Mouse (Mus musculus) C2C12 (cell line): ENCODE measurements around the gene Serinc5. TPM values are rescaled to one million over a fixed set of nuclear protein-coding genes. Genes with fewer than 3 reads are reported as not detected.

Experiments
- H3K27me3 ChIP-seq: one replicate; pipeline ENCODE4 v1.6.1; 2011; ENCODE audit not compliant: control insufficient read depth, insufficient read depth, insufficient read length
- H3K36me3 ChIP-seq: one replicate; pipeline ENCODE4 v1.6.1; 2011; ENCODE audit not compliant: control insufficient read depth, insufficient read depth
- H3K4me3 ChIP-seq: one replicate; pipeline ENCODE4 v1.5.1; 2011; ENCODE audit warnings: mild to moderate bottlenecking, control low read depth; ENCODE audit not compliant: poor library complexity, insufficient read depth, severe bottlenecking
- H3K79me2 ChIP-seq: one replicate; pipeline ENCODE4 v1.6.1; 2011; ENCODE audit not compliant: control insufficient read depth, insufficient read depth
- H3K79me3 ChIP-seq: one replicate; pipeline ENCODE4 v1.6.1; 2011; ENCODE audit warnings: low read depth, control low read depth
- H3ac ChIP-seq: one replicate; pipeline ENCODE3; 2011; ENCODE audit warnings: low read depth; ENCODE audit not compliant: control insufficient read depth, insufficient read length
- CEBPB ChIP-seq: IDR thresholded peaks from one replicate; pipeline ENCODE4 v1.6.1; 2011; ENCODE audit warnings: low read depth, mild to moderate bottlenecking, control low read depth, moderate library complexity
- CTCF ChIP-seq: IDR thresholded peaks from one replicate; pipeline ENCODE4 v1.5.1; 2011; ENCODE audit not compliant: control insufficient read depth, insufficient read depth, insufficient read length
- FOSL1 ChIP-seq: IDR thresholded peaks from one replicate; pipeline ENCODE4 v1.8.0; 2011; ENCODE audit warnings: mild to moderate bottlenecking, low read length; ENCODE audit not compliant: poor library complexity, insufficient read depth, severe bottlenecking
- MAX ChIP-seq: IDR thresholded peaks from one replicate; pipeline ENCODE4 v1.6.1; 2011; ENCODE audit warnings: mild to moderate bottlenecking, control low read depth
- MYOD1 ChIP-seq: IDR thresholded peaks from one replicate; pipeline ENCODE4 v1.6.1; 2011; ENCODE audit warnings: low read depth; ENCODE audit not compliant: control insufficient read depth, insufficient read length
- MYOG ChIP-seq: IDR thresholded peaks from one replicate; pipeline ENCODE4 v1.6.1; 2011; ENCODE audit not compliant: control insufficient read depth, insufficient read length; ENCODE audit errors: extremely low read depth
- USF1 ChIP-seq: IDR thresholded peaks from one replicate; pipeline ENCODE4 v1.6.1; 2011; ENCODE audit warnings: low read depth, mild to moderate bottlenecking, control low read depth, moderate library complexity
- polyA plus RNA-seq: library from polyadenylated mRNA; unstranded; fragments of >200 nt; fragmentation: generic; extraction: Trizol; gene quantifications from one replicate; pipeline ENCODE4 v1.2.1, GENCODE M21; 2012; ENCODE audit warnings: missing spikeins

Serinc5 gene
- polyA plus RNA-seq, 1 experiment = 2.8 TPM

GRCm38 (mm10) chr13:92729811-92730210, 118.9 kb downstream of the Serinc5 start:
- Histone ChIP-seq H3K79me2 (no peaks in the 10 kb centered on the region), H3K36me3 (no peaks in the 10 kb centered on the region), H3K4me3 (no peak overlapping the region), H3K79me3 (no peaks in the 10 kb centered on the region), H3ac (no peak overlapping the region), H3K27me3 (no peaks in the 10 kb centered on the region)
- TF ChIP-seq FOSL1 = no peak
- TF ChIP-seq CTCF = no peak
- no peak for TF ChIP-seq MYOG
- no peak for TF ChIP-seq MYOD1
- no peak for TF ChIP-seq MAX
- no peak for TF ChIP-seq CEBPB
- no peak for TF ChIP-seq USF1

DNA sequence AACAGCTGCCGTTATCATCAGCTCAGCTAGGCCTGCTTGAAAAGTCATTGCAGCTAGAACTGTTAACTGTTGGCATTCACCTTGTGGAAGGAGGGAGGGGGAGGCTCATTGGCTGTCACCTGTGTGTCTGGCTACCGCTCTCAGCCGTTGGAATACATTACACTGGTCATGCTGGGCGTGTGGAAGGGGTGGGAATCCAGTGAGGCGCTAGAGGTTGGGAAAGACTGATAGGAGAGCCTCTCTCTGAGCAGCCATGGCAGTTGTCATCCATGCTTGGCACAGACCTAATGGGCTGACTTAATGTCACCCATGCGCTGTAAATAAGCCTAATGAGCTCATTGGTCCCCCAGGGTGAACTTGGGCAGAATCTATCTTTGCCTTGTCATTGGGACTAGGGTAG, 120.9 kb downstream of the Serinc5 start:
- H3K27me3 ChIP-seq = no peaks in the 10 kb centered on the region
- TF ChIP-seq MYOG = no peak
- no peak overlapping the region for H3ac ChIP-seq
- H3K36me3 ChIP-seq = no peaks in the 10 kb centered on the region
- no peak overlapping the region for H3K4me3 ChIP-seq
- no peaks in the 10 kb centered on the region for H3K79me2 ChIP-seq
- H3K79me3 ChIP-seq = no peaks in the 10 kb centered on the region

DNA sequence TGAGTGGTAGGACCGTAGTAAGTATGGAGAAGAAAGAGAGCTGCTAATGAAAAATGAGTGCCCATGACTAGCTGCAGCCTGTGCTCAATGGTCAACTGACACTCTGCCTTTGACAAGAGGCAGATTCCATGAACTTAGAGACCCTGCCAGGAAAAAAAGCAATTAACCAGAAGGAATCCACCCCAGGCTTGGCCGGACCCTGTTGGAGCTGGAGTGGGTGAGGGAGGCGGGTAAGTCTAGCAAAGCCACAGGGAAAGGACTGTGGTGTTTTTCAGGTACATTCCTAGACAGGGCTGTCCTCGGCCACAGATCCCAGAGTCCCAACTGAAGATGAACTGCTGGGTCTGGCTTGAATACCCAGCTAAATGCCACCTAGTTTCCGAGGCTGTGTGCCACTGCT, 121.9 kb downstream of the Serinc5 start:
- no peak for TF ChIP-seq CTCF
- no peak for TF ChIP-seq MAX
- TF ChIP-seq MYOG = no peak
- TF ChIP-seq MYOD1 = no peak
- no peak for TF ChIP-seq USF1
- no peak for TF ChIP-seq FOSL1
- TF ChIP-seq CEBPB = no peak
- Histone ChIP-seq H3K27me3 (no peaks in the 10 kb centered on the region), H3K4me3 (no peak overlapping the region), H3K36me3 (no peaks in the 10 kb centered on the region), H3K79me2 (no peaks in the 10 kb centered on the region), H3ac (no peak overlapping the region), H3K79me3 (no peaks in the 10 kb centered on the region)

- H3K79me3 ChIP-seq = no peaks in the 10 kb centered on the region
Observed at GRCm38 (mm10) chr13:92733252-92733651, 122.4 kb downstream of the Serinc5 start.

GRCm38 (mm10) chr13:92733741-92734140, 122.8 kb downstream of the Serinc5 start:
- Histone ChIP-seq H3ac (no peak overlapping the region), H3K79me2 (no peaks in the 10 kb centered on the region), H3K36me3 (no peaks in the 10 kb centered on the region), H3K4me3 (no peak overlapping the region), H3K27me3 (no peaks in the 10 kb centered on the region), H3K79me3 (no peaks in the 10 kb centered on the region)
- no peak for TF ChIP-seq CTCF
- no peak for TF ChIP-seq MAX
- no peak for TF ChIP-seq MYOD1
- TF ChIP-seq CEBPB = no peak
- TF ChIP-seq MYOG = no peak
- TF ChIP-seq USF1 = no peak
- TF ChIP-seq FOSL1 = no peak

More at GRCm38 (mm10) chr13:92733252-92733651, 122.4 kb downstream of the Serinc5 start:
- H3K4me3 ChIP-seq = no peak overlapping the region
- H3K79me2 ChIP-seq = no peaks in the 10 kb centered on the region
- no peaks in the 10 kb centered on the region for H3K27me3 ChIP-seq
- no peaks in the 10 kb centered on the region for H3K36me3 ChIP-seq
- no peak overlapping the region for H3ac ChIP-seq
- TF ChIP-seq FOSL1 (no peak), CTCF (peak; percentile 73), MAX (no peak), MYOD1 (no peak)

DNA sequence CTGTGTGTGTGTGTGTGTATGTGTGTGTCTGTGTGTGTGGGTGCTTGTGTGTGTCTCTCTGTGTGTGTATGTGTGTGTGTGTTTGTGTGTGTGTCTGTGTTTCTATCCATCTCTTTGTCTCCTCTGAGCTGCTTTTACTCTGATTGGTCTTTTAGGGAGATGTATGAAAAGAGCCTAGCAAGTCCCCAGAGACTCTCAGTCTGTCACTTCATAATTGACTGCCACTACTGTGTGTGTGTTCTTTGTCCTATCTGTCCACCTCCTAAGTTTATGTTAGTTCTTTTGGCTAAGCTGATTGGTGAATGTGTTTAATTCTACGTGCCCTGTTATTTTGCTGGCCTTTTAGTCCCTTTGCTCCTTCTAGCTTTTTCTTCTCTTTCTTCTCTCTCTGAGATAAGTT, 124.8 kb downstream of the Serinc5 start:
- H3K4me3 ChIP-seq = no peak overlapping the region
- TF ChIP-seq USF1 (no peak), MYOG (no peak), MYOD1 (no peak)
- no peak overlapping the region for H3ac ChIP-seq
- no peaks in the 10 kb centered on the region for H3K79me3 ChIP-seq
- no peaks in the 10 kb centered on the region for H3K36me3 ChIP-seq
- H3K27me3 ChIP-seq = no peaks in the 10 kb centered on the region
- no peaks in the 10 kb centered on the region for H3K79me2 ChIP-seq
